In the genomic region with DNA sequence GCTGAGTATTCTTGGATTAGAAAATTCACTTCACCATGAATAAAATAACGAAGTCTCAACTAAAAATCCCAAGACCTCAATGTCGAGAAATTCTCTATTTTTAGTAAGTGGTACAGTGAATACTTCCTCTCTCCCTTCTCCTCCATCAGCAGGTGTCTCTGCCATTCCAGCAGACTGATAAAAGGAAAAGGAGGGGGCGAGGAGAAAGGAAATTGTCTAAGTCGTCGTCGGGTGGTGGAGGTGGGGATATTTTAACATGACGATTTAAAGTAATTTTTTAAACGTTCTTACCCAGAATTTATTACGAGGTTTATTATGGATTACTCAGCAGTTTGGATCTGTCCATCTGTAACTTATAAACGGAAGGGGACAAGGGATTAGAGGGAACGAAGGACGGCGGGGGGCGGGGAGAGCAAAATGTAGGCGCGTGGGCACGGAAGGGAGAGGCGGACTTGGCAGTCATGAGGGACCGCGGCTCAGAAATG, we compare ENCODE assay signal across 8 mouse cellular contexts. TPM values are rescaled to one million over a fixed set of nuclear protein-coding genes. Genes with fewer than 3 reads are reported as not detected.
A peak's percentile ranks its signal among the peaks of the same experiment; 100 is the strongest.
DNase-seq lines count a peak whose midpoint lies in the region; ATAC-seq and TF ChIP-seq lines count a peak whose summit lies in the region.

No protein-coding gene starts in this region.

- 0 out of 2 replicates have a peak, but pooled peaks cover 4% of the 10 kb centered on the region for H3K27me3 ChIP-seq in heart, embryonic 15.5 days
- H3K27me3 ChIP-seq in limb, embryonic 15.5 days, result no peaks in the 10 kb centered on the region

- 3% methylated on average over 20 of the region's 20 CpGs for WGBS in heart, embryonic 15.5 days
- WGBS in limb, embryonic 15.5 days, result 3% methylated on average over 20 of the region's 20 CpGs

- no peaks in the 10 kb centered on the region for H3K9me3 ChIP-seq in heart, embryonic 15.5 days (replicated peaks)
- H3K9me3 ChIP-seq in ES-E14 (ENCODE audit: control insufficient read depth, insufficient read depth, low read depth, low read length), result no peaks in the 10 kb centered on the region
- H3K9me3 ChIP-seq in limb, embryonic 15.5 days, result no peaks in the 10 kb centered on the region

- H3K4me1 ChIP-seq in heart, embryonic 15.5 days (replicated peaks), result peaks cover 6% of the 10 kb centered on the region
- H3K4me1 ChIP-seq in ES-E14 (ENCODE audit: control insufficient read depth in 2 of 2, insufficient read depth in 2 of 2, low read length in 2 of 2, poor library complexity in 1 of 2), result no peaks in the 10 kb centered on the region
- no peaks in the 10 kb centered on the region for H3K4me1 ChIP-seq in embryonic fibroblast, embryonic 13.5 days (ENCODE audit: control insufficient read depth, insufficient read depth, low read length)
- H3K4me1 ChIP-seq in limb, embryonic 15.5 days, result no peaks in the 10 kb centered on the region

- DNase-seq in heart, postnatal 4 days, result no peak
- DNase-seq in ES-E14 (ENCODE audit: low read depth, low spot score) (no peak), adipocyte (ENCODE audit: low spot score) (no peak)
- DNase-seq in right cerebral cortex, postnatal 4 days, result peak; percentile 66
- no peak for DNase-seq in layer of hippocampus, adult 18-20 months (ENCODE audit: low spot score in 2 of 2)

- H3K27ac ChIP-seq in heart, embryonic 15.5 days, result 0 out of 2 replicates have a peak overlapping the region, but pooled peaks have one; percentile 78
- no peak overlapping the region for H3K27ac ChIP-seq in ES-E14 (ENCODE audit: insufficient read depth, low read depth, low read length, poor library complexity, severe bottlenecking)
- H3K27ac ChIP-seq in embryonic fibroblast, embryonic 13.5 days (ENCODE audit: insufficient read depth, low read length), result no peak overlapping the region
- H3K27ac ChIP-seq in limb, embryonic 15.5 days, result no peak overlapping the region

- in situ Hi-C loops in ES-E14 (cut with MboI; ENCODE audit: low sequenced_read_pairs in 2 of 2, unreplicated experiment in 2 of 2), result no loop called here

- peak overlapping the region; percentile 86 for H3K9ac ChIP-seq in heart, embryonic 15.5 days
- H3K9ac ChIP-seq in ES-E14 (ENCODE audit: insufficient read depth, low read depth, low read length, poor library complexity, severe bottlenecking), result peak overlapping the region; percentile 78
- peak overlapping the region; percentile 73; the same call in 1 of the 2 replicates for H3K9ac ChIP-seq in limb, embryonic 15.5 days

- H3K4me2 ChIP-seq in heart, embryonic 15.5 days, result peak overlapping the region; percentile 98
- peak overlapping the region; percentile 91 for H3K4me2 ChIP-seq in limb, embryonic 15.5 days

- no peak for ATAC-seq in heart, embryonic 15.5 days (replicated peaks; ENCODE audit: insufficient number of reproducible peaks, insufficient read depth, low FRiP score, low read depth)
- ATAC-seq in limb, embryonic 15.5 days (ENCODE audit: insufficient number of reproducible peaks, low FRiP score, low TSS enrichment, low read depth), result no peak; the same call in 1 of the 2 replicates

- no peak for TF ChIP-seq POLR2A in embryonic fibroblast, embryonic 13.5 days (IDR thresholded peaks at IDR 0.05; ENCODE audit: low read depth, low read length)

- TF ChIP-seq CTCF in embryonic fibroblast, embryonic 13.5 days (IDR thresholded peaks at IDR 0.05; ENCODE audit: borderline replicate concordance, insufficient read depth, low read length), result no peak

- H3K36me3 ChIP-seq in heart, embryonic 15.5 days, result no peaks in the 10 kb centered on the region
- no peaks in the 10 kb centered on the region for H3K36me3 ChIP-seq in ES-E14 (ENCODE audit: control insufficient read depth, insufficient read depth, low read length, poor library complexity, severe bottlenecking)
- no peaks in the 10 kb centered on the region for H3K36me3 ChIP-seq in limb, embryonic 15.5 days

- H3K4me3 ChIP-seq in heart, embryonic 15.5 days, result peak overlapping the region; percentile 95
- H3K4me3 ChIP-seq in ES-E14 (ENCODE audit: insufficient read depth in 1 of 2, low read depth in 1 of 2, low read length in 2 of 2, poor library complexity in 1 of 2, severe bottlenecking in 1 of 2), result peak overlapping the region; percentile 78 to 85
- peak overlapping the region; percentile 28 for H3K4me3 ChIP-seq in embryonic fibroblast, embryonic 13.5 days (ENCODE audit: insufficient read depth, low read length)
- H3K4me3 ChIP-seq in limb, embryonic 15.5 days, result peak overlapping the region; percentile 80

TF ChIP-seq in ES-E14, 5 proteins besides CTCF, POLR2A, EP300 and RAD21:
- TF ChIP-seq HCFC1 (IDR thresholded peaks at IDR 0.05; ENCODE audit: borderline replicate concordance, insufficient read depth, low read length) (no peak), ZC3H11A (IDR thresholded peaks at IDR 0.05; ENCODE audit: borderline replicate concordance, low read depth, low read length) (no peak), MAFK (IDR thresholded peaks at IDR 0.05; ENCODE audit: insufficient read depth, low read depth, low read length) (no peak)

RNA-seq across cellular contexts. Expression of a gene that starts 0.8 kb away (rescaled TPM):
- polyA plus RNA-seq in heart, embryonic 15.5 days (2015; fragmentation: Nextera tagmentation; extraction: Ambion mirVana), result 4.7 and 5.2 TPM in 2 replicates
- total RNA-seq in heart, postnatal 4 days (2021), result 1 to 10 TPM; 7.2 to 9.3 TPM
- 1.8 and 2.3 TPM in 2 replicates for total RNA-seq in ES-E14 (2012; rRNA removed)
- polyA plus RNA-seq in embryonic fibroblast, embryonic 13.5 days (2011; ENCODE audit: insufficient read length, low read depth, missing spikeins), result 7.9 and 9.1 TPM in 2 replicates
- polyA plus RNA-seq in limb, embryonic 15.5 days (2015; fragmentation: Nextera tagmentation; extraction: Ambion mirVana), result 3.6 and 4.5 TPM in 2 replicates
- 10 to 100 TPM; 33.8 to 38.8 TPM for total RNA-seq in layer of hippocampus, adult 18-20 months (2021)

Comparison
In these comparisons a context has a peak if more than half of its experiments do, and no peak if none do; other contexts are left out.
1. H3K4me3 ChIP-seq: peak in every context shown above with its lines; median percentile 95 in heart, embryonic 15.5 days; 82 in ES-E14; 80 in limb, embryonic 15.5 days; 28 in embryonic fibroblast, embryonic 13.5 days.